9 mouse cellular contexts compared by ENCODE assay signal in the genomic region with DNA sequence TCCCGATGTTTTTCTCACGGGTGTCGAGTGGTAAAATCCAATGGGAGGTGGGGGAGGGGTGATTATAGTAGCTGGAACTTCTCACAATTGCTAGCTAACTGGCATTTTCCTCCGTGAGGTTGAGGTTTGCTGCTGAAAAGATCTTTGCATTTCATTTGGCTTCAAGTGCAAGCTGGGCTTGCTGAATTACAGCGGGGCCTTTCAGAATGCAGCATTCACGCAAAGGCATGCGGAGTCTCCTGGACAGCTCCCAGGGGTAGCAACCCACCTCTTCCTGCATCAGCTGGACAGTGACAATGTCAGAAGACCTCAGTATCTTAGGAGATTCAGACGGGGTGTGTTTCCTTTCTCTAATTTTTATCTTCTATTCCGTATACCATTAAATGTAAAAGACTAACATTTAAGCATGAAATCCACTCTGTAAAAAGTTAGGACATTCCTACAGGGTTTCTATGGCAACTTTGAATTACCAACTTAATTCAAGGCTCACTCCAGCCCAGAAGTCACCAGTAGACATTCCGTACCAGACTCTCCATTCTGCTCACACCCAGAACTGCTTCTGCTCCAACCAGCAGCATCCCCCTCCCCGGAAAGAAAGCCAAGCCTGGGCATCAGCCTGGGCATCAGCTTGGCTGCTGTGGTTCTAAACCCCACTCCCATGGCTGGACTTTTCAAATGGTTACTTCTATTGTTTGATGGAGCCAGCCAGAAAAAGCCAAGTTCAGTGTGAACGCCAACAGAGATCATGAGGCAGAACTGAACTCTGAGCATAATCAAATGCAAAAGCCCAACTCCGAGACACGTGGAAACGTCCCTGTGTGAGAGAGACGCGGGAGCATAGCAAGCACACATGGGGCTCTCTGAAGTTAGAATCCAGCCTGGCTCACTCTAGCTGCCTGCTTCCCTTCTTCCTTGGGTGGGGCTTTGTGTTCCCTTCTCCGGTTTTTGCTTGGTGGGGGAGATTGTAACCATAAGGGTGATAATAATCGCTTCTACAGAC. TPM values are rescaled to one million over a fixed set of nuclear protein-coding genes. Genes with fewer than 3 reads are reported as not detected.
A peak's percentile ranks its signal among the peaks of the same experiment; 100 is the strongest.
DNase-seq lines count a peak whose midpoint lies in the region; ATAC-seq lines count a peak whose summit lies in the region.
"Had no signal": no experiment of that assay in that cellular context is flagged by ENCODE, and none has a peak within 500 bp of the region (broad histone marks: within the 10 kb centered on the region; RNA-seq: fewer than 3 reads in every experiment).

No protein-coding gene starts in this region.

- no peaks in the 10 kb centered on the region for H3K27me3 ChIP-seq in forebrain, embryonic 13.5 days
- H3K27me3 ChIP-seq in midbrain, embryonic 12.5 days = no peaks in the 10 kb centered on the region
- H3K27me3 ChIP-seq in intestine, embryonic 15.5 days (replicated peaks) = no peaks in the 10 kb centered on the region

- H3K27ac ChIP-seq in forebrain, embryonic 13.5 days = peak overlapping the region; percentile 51
- H3K27ac ChIP-seq in midbrain, embryonic 12.5 days (replicated peaks) = peak overlapping the region; percentile 79
- no peak overlapping the region for H3K27ac ChIP-seq in intestine, embryonic 15.5 days

- H3K36me3 ChIP-seq in forebrain, embryonic 13.5 days (ENCODE audit: poor library complexity, severe bottlenecking) = no peaks in the 10 kb centered on the region
- H3K36me3 ChIP-seq in midbrain, embryonic 12.5 days = no peaks in the 10 kb centered on the region
- H3K36me3 ChIP-seq in intestine, embryonic 15.5 days = no peaks in the 10 kb centered on the region

- ATAC-seq in forebrain, embryonic 13.5 days = peak; percentile 79
- ATAC-seq in midbrain, embryonic 12.5 days (ENCODE audit: low FRiP score, low read depth) = peak; percentile 85
- ATAC-seq in intestine, embryonic 15.5 days = no peak

- WGBS in forebrain, embryonic 13.5 days = 15% methylated on average over 19 of the region's 19 CpGs
- WGBS in midbrain, embryonic 12.5 days = 20% methylated on average over 19 of the region's 19 CpGs
- WGBS in intestine, embryonic 15.5 days = 55% methylated on average over 19 of the region's 19 CpGs

- DNase-seq in right cerebral cortex, postnatal 4 days = peak; percentile 37
- no peak for DNase-seq in right cerebral cortex, adult 2 months (ENCODE audit: low spot score in 2 of 2)
- no peak for DNase-seq in lung, postnatal 14 days
- no peak for DNase-seq in gastrocnemius, postnatal 4 days (ENCODE audit: low spot score in 2 of 2)
- no peak for DNase-seq in cerebellum, adult 8-10 months
- DNase-seq: cerebellum, adult 11-12 months had no signal

- H3K9me3 ChIP-seq in forebrain, embryonic 13.5 days (replicated peaks) = no peaks in the 10 kb centered on the region
- H3K9me3 ChIP-seq in midbrain, embryonic 12.5 days = no peaks in the 10 kb centered on the region
- H3K9me3 ChIP-seq in intestine, embryonic 15.5 days = no peaks in the 10 kb centered on the region

- peak overlapping the region; percentile 3; the same call in 1 of the 2 replicates for H3K4me3 ChIP-seq in forebrain, embryonic 13.5 days
- 0 out of 2 replicates have a peak overlapping the region, but pooled peaks have one; percentile 9 for H3K4me3 ChIP-seq in midbrain, embryonic 12.5 days
- H3K4me3 ChIP-seq in intestine, embryonic 15.5 days (replicated peaks) = no peak overlapping the region

- no peak overlapping the region for H3K9ac ChIP-seq in forebrain, embryonic 13.5 days
- H3K9ac ChIP-seq in midbrain, embryonic 12.5 days (replicated peaks) = no peak overlapping the region
- no peak overlapping the region for H3K9ac ChIP-seq in intestine, embryonic 15.5 days

- peaks cover 30% of the 10 kb centered on the region for H3K4me1 ChIP-seq in forebrain, embryonic 13.5 days
- peaks cover 27% of the 10 kb centered on the region for H3K4me1 ChIP-seq in midbrain, embryonic 12.5 days
- 0 out of 2 replicates have a peak, but pooled peaks cover 2% of the 10 kb centered on the region for H3K4me1 ChIP-seq in intestine, embryonic 15.5 days (replicated peaks)

- peak overlapping the region; percentile 41 for H3K4me2 ChIP-seq in forebrain, embryonic 13.5 days
- peak overlapping the region; percentile 42 for H3K4me2 ChIP-seq in midbrain, embryonic 12.5 days (replicated peaks)
- H3K4me2 ChIP-seq in intestine, embryonic 15.5 days (replicated peaks) = no peak overlapping the region

RNA-seq across cellular contexts. Expression of a gene that starts 30.5 kb away (rescaled TPM):
- 59.8 and 88.1 TPM in 2 replicates for polyA plus RNA-seq in forebrain, embryonic 13.5 days (2015; fragmentation: Nextera tagmentation; extraction: Ambion mirVana)
- polyA plus RNA-seq in midbrain, embryonic 12.5 days (2016; fragmentation: Nextera tagmentation; extraction: Ambion mirVana) = 11.7 and 11.9 TPM in 2 replicates
- 2.0 and 2.2 TPM in 2 replicates for polyA plus RNA-seq in intestine, embryonic 15.5 days (2015; fragmentation: Nextera tagmentation; extraction: Ambion mirVana)
- total RNA-seq in gastrocnemius, postnatal 4 days (2021) = 100 to 1,000 TPM in 1 of 2 experiments, 10 to 100 TPM in 1; 97.8 to 101 TPM
